Mouse (Mus musculus): ENCODE results near the gene Zfhx3.

The Zfhx3 gene

DNA sequence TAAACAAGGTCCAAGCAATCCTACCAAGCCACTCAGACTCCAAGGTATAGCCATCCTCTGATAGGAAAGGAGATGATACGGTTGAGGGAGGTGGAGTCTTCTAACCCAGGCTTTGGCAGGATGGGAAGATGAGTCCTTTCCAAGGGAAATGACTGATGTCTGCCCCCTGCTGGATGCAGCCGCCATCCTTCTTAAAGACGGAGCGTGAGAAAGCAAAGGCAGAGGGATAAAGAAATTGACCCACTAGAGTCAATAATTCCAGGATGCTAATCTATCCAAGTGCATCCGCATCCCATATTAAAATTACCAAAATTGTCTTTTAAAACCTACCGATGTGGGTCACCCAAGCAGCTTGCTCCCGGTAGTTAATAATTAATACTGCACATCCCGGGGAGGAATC, 158.7 kb downstream of the Zfhx3 start:
- peak; percentile 7 for DNase-seq (ENCODE audit: low spot score)

DNA sequence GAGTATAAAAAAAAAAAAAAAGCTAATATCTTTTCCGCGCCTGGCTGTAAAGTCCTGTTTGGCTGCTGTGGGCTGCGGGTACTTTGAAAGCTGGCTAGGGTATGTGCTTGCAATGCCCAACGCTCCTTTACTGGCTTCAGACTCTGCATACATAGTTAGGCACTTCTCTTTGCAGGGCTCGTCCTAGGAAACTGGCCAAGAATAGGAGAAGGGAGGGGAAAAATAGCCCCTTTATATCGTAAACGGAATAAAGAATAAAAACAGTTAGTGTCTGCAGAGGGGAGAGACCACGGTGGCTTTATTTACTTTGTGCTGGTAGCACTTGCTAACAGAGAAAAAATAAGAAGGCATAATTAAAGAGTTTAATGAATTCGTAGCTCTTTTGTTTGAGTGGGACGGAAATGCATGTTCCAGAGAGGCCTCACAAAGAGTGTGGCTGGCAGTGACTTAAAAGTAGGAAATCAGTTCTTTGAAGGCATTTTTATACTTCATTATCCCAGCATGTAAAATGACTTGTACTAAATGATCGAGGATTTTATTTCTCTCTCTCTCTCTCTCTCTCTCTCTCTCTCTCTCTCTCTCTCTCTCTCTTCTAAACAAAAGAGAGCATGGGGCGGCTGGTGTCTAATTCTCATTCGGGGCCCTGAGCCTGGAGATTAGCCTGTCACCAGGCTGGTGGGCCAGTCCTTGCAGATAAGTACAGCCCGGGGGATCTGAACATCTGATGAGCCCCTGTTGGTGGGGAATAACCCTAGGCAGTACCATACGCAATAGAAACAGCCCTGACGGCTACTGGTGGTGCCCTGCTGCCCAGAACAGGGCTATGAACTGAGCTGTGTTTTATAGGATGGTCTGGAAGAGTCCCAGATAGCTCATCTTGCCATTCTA, 159.8 kb downstream of the Zfhx3 start:
- peak; percentile 16 for DNase-seq (ENCODE audit: low spot score)

DNA sequence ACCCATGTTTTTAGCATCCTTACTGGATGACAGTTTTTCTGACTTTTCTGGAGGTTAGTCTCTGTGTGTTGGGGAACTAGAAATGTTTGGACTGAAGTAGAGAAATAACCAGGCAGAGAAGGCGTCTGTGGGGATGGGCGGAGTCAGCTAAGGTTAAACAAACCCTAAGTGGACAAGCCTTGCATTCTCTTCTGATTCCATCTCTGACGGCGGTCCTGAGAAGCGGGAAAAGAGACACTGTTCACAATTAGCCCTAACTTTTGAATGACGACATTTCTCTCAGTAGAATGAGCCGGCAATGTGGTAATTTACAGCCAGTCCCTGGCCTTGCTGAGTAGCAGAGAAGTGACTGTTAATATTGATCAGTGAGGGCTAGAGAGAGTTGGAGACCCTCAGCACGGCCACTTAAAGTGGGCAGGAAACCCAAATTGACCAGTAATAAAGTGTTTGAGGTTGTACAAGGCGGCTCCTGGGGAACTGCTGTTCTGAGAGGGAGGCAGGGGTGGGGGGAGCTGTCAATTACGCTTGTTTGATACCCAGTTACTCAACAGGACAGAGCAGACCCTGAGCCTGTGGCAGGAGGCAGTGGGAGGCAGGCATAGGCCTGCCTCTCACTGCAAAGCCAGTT, 162.1 kb downstream of the Zfhx3 start:
- no peak for DNase-seq (ENCODE audit: low spot score)

DNA sequence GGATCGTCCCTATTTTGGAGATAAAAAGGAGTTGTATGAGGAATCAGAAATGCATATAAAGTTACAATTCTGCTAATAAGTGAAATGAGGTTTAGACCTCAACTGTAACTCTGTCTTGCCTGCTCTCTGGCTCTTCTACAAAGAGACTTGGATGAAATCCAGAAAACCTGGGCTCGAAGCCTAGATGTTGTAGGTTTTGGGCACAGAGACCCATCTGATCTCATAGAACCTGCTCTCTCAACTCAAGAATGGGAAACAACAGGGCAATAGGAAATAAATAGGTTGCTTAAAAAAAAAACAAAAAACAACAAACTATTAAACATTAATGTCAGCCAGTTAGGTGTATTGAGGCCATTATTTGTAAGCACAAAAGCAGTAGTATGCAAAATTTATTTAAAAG, 182.6 kb downstream of the Zfhx3 start:
- no peak for DNase-seq (ENCODE audit: low spot score)

DNA sequence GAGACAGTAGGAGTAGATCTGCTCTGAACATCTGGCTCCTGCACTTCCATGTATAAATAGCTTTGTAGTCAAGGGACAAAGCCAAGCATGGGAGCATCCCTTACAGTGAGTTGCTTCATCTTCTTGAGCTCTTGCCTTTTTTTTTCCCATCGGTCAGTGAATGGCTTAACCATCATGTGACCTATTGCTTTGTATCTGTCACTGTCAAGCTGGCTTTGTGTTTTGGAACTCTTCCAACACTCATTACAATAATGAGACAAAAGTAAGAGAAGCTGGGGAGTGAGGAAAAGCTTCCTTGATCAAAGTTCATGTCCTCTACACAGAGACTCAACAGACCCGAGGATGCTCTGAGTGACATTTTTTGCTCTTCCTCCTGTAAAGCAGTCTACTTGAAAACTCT, 183.0 kb downstream of the Zfhx3 start:
- no peak for DNase-seq (ENCODE audit: low spot score)

DNA sequence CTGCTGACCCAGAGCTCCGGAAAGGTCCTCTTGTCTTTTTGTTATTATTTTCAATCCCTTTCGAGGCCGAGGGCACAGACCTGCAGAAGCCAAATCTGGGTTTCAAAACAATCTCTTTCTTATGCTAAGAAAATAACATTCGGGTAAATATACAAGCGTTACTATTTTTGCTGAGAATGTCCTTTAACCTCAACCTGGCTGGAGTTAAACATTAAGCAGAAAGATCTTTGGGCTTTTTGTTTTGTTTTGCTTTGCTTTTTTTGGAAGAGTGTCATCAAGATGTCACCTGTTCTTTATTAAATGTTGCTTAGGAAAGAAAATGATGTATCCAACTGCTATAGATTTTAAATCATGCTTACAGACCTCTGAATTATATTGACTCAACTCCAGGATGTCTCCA, 204.1 kb downstream of the Zfhx3 start:
- DNase-seq (ENCODE audit: low spot score), result no peak

DNA sequence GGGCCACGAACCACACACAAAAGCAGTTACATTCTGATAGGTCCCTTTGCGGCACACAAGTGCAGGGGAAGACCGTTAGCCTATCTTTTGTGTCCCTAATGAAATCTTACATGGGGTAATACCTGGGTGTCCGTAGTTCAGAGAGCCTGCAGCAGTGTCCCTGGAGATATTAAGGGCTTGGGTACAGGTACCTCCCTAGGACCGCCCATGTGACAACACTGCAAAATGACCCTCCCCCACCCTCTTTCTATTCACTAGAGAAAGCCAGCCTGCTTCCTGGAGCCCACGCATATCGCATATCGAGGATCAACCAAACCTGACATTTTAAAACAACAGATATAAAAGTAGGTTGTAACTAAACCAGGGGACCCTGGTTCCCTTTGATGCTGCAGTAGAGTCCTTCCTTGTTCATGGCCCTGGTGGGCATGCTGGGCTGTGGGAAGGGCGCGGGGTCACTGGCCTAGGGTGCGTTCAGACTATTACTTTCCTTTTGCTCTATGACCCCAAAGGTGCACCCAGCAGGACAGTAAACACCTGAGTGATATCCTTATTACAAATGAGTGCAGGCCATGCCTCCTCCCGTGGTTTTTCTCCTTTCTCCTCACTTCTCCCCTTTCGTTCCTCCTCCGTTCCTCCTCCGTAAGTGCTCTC, 206.3 kb downstream of the Zfhx3 start:
- no peak for DNase-seq (ENCODE audit: low spot score)

DNA sequence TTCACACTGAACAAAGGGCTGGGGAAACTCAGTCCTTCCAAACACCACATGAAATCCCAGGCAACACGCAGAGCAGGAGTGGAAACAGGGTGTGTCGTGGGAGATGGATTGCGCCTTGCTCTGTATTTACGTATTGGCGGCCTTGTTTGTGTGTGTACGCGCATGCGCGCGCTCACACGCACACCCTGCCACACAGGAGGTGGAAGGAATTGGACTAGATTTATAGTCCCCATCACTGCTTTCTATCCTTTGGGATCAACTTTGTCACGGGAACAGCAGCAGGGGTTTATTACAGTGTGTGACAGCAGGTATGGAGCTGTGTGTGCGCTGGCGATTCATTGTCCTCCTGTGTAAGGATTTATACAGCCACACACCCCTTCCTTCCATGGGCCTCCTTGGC, 228.4 kb downstream of the Zfhx3 start:
- no peak for DNase-seq (ENCODE audit: low spot score)

DNA sequence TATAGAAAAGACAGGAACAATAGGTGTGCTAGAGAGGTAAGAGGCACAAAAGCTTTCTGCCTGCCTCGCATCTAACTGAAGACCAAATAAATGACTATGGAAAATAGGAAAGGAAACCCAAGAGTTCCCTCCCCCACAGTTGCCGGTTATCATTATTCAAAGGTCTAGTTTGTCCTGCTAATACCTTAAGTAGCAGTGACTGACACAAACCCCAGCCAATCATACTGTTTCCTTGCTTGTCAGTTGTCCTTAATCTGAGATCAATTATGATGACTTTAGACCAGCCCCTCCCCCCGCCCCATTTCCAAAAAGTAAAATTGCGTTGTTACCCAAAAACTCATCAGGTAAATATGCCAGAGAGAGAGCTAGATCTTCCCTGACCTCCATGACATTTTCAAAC, 240.9 kb downstream of the Zfhx3 start:
- DNase-seq (ENCODE audit: low spot score), result no peak

DNA sequence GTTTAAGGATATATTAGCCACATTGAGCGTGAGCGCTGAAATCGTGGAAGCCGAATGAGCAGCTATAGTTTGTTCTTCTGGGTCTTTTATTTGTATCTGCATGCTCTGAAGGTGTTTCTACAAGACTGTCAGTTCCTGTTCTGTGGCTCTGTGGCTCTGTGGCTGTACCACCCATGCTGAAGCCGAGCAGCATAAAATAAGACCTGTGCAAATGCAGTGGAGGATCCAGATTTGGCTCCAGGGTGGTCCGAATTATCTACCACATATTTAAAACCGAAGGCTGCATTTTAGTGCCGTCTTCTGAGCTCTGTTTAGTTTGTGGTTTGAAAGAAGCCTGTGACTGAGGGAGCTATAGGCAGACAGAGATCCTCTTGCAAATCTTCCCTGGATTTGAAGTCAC, 241.5 kb downstream of the Zfhx3 start:
- no peak for DNase-seq (ENCODE audit: low spot score)

DNA sequence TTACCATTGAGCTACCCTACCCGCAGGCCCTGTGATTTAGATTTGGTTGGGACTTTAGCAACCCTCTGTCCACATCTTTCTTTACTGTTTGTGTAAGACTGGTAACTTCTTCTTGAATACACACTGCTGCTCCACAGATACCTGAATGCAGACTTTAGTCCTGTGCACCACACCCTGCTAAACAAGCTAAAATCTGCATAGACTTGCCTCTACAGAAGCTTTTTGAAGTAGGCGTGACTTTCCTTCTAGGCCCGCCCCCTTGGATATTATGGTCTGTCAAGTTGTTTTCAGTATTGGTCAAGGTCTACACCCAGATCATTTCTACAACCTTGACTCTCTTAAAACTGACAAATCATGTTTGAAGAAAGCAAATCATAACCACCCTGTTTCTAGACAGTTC, 243.8 kb downstream of the Zfhx3 start:
- DNase-seq (ENCODE audit: low spot score), result no peak

DNA sequence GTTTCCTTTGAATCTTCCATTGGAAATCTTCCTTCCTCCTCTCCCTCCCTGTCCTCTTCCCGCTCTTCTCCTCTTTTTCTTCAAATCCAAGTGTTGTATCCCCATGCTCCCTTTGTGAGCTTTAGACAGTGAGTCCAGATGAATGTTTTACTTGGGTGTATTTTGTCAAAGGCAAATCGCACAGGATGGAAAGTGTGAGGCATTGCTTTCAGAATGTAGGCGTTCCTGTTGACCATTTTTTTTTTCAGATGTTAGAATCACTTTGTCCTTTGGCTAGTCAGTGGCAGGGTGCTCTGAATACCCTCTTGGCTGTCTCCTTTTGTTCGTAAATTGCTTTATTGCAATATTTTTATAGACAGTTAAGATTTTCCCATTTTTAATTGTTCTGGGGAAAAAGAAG, 245.6 kb downstream of the Zfhx3 start:
- no peak for DNase-seq (ENCODE audit: low spot score)

DNA sequence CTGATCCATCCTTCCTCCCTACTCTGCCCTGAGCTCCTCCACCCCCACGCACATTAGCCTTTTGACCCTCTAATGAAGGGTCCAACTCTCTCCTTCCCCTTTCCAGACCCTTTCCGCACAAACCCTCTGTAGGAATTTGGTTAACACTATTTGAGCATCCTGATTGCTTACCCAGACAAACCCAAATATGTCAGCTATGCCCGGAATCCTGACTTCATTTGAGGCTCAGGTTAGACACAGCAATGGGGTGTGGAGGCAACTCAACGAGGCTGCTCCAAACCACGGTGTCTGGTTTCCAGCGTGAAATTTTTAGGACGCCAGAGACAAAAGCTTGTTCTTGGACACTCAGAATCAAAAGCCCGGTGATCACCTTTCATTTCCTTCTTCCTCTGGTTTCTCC, 252.1 kb downstream of the Zfhx3 start:
- DNase-seq (ENCODE audit: low spot score), result no peak

DNA sequence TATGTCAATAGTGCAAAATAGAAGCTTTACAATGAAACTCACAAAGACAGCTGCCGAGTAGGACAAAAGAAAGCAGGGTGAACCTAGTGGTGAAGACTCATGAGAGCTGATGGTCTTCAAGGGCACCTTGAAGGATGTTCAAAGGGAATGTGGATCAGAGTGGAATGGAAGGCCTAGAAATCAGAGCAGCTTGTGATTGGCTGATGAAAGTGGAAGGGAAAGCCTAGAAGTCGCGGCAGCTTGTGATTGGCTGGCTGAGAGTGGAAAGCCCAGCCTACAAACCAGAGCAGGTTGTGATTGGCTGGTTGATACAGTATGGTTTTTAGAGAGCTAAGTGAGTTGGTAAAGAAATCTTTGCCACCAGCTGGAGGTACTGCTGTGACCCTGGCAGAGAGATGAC, 272.6 kb downstream of the Zfhx3 start:
- no peak for DNase-seq (ENCODE audit: low spot score)

DNA sequence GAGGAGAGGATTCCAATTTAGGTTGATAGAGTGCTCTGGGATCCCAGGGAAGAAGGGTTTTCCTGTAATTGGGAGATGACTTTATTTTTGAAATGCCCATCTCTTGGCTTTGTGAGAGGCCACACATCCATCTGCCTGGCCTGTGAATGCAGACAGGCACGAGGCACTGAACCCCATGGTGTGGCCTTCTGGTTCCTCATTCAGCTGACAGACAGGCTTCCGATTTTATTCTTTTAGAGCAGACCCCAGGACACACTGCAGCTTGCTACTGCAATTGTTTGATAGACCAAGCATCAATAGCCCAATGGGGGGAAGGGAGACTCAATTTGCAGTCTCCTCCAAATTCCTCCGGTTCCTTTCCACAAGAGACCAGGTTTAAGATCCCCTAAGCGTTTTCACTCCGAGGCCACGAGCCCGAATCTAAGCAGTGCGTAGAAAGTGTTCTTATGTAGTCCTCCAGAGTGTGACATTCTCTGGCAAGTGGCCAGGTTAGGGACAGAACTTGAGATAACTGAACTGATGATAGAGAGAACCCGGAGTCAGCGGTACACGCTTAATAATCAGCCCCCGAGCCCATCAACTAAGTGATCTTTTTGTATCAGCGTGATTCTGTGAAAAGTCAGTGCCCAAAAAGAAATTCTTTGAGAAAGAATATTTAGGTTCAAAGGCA, 275.9 kb downstream of the Zfhx3 start:
- DNase-seq (ENCODE audit: low spot score), result no peak

DNA sequence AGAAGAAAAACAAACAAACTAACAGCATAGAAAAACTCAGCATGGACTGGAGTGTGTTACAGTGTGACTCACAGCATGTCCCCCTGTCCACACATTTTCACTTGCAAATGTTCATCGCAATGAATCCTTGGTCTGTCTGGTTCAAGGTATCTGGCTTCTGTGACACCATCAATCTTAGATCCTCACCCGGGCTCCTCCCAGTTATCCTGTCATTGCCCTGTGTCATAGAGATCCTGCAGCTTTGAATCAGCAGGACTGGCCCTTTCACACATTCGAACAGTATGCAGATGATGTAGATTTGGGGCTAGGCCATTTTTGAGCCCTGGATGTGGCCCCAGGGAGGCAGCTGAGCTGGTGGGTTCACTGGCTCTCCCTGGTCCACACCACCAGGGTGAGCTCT, 278.1 kb downstream of the Zfhx3 start:
- DNase-seq (ENCODE audit: low spot score), result no peak

DNA sequence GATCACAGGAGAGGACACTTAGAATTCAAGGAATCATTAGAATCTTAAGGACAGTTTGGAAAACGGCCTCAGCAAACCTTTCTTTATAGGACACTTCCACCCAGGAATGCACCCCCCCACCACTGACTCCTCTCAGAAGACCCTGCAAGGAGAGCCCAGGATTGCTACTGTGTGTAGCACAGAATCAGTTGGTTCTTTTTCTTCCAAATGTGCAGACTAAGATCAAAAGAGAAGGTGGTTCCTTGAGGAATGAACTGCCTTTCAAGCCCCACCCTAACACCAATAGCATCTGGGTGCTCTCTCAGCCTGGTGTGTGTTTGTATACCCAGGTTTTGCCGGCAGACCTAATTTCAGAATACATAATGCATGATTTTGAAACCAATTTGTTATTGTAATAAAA, 279.6 kb downstream of the Zfhx3 start:
- DNase-seq (ENCODE audit: low spot score), result no peak

DNA sequence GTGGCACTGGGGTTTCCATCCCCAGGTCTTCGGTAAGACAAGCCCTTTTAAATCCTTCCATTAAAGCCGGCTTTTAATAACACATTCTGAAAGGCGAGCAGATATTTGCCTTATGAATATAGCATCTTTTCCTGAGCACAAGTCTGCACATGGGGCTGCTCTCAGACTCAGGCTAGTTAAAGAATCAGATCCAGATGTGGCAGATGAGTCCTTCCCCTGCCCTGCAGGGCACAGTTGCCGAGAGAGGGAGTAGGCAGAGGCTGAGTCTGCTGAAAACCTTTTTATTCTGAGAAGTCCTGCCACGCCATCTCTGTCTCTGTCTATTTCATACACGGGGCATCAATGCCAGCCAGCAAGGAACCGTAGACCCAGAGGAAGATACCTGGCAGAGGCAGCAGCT, 289.9 kb downstream of the Zfhx3 start:
- DNase-seq (ENCODE audit: low spot score), result no peak

DNA sequence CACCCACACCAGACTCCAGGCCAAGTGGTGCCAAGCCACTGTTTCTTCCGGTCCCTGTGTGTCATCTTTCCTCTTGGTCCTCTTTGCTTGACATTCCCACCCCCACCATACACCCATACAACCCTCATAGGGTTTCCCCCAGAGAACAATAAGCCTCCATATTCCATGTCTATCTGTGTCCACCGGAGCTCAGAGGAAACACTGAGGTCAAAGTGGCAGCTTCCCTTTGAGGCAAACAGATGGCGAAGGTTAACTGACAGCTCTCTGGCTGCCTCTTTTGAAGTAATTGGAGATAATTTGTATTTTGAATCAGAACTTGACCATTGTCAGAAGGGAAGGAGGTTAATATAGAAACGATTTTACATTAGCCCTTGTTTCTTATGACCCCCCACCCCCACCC, 292.0 kb downstream of the Zfhx3 start:
- DNase-seq (ENCODE audit: low spot score), result no peak

DNA sequence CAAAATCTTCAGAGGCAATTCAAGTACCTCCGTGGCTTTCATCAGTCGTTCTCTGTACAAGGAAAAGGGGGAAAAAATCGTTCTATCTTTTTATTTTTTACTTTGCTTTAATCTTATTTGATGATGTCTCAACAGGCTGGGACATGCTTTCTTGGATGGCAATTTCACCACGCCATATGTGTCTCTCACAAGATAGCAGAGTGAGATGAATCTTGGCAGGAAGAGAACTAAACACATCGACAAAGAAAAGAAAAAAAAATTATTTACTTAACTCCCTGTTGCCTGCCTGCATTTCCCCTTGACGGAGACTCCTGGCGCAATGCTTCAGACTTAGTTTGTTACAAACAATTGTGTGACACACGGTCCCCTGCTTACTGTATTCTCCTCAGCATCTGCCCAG, 294.3 kb downstream of the Zfhx3 start:
- DNase-seq (ENCODE audit: low spot score), result no peak

DNA sequence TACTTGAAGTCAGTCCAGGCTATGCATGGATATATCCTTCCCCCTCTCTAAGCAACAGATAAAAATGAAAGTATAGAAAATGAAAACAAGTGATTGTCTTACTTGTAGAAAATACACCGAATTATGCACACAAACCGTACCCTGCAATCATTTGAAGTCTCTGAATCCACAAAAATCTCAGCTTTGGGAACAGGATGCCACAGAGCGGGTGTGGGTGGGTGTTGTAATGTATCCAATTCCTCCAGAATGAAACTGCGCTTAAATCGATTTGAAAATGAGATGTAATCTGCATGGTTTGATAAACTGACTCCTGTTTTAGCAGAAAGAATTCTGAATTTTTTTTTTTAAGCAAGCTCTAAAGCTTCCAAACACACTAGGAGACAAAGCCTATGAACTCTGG, 297.1 kb downstream of the Zfhx3 start:
- DNase-seq (ENCODE audit: low spot score), result peak; percentile 3

DNA sequence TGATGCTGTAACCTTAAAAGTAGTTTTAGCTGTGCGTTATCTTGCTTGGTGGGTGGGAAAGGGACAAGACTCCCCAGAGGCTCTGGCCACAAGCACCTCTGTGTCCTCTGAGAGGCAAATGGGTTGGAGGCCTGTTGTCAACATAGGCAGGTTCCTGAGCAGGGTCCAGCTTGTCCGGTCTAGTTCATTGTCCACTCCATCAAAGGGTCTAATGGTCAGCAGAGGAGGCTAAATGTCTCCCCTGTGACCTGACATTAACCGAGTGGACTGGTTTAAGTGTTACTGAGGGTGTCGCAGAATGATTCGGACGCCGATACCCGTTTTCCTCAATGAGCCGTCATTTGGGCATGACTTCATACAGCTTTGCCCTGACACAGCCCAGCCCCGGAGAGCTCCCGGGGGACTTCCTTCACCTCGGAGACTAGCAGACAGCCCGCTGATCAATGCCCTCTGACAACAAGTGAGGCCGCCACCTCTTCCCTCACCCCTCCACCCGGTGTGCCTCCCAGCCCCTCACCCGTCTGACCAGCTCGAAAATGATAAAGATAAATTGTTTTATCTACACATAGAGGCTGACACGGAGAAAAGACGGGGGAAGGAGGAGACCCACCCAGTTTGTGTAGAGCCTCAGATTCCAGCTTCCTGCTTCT, 298.7 kb downstream of the Zfhx3 start:
- DNase-seq (ENCODE audit: low spot score), result no peak
